Mouse (Mus musculus) kidney, adult 10 weeks (tissue): Measurements from ENCODE around the gene Capn2. TPM values are rescaled to one million over a fixed set of nuclear protein-coding genes. Genes with fewer than 3 reads are reported as not detected.

Source experiments
- polyA plus RNA-seq: library from polyadenylated mRNA; stranded (reverse); fragments of 350-450 nt; fragmentation: Illumina TruSeq; extraction: RNeasy Lipid Tissue Mini Kit (QIAGEN cat#74804); gene quantifications from one replicate; pipeline ENCODE4 v1.2.3, GENCODE M21; 2014; ENCODE audit warnings: low read depth, low replicate concordance

Gene Capn2
- 71.7 TPM for polyA plus RNA-seq

DNA sequence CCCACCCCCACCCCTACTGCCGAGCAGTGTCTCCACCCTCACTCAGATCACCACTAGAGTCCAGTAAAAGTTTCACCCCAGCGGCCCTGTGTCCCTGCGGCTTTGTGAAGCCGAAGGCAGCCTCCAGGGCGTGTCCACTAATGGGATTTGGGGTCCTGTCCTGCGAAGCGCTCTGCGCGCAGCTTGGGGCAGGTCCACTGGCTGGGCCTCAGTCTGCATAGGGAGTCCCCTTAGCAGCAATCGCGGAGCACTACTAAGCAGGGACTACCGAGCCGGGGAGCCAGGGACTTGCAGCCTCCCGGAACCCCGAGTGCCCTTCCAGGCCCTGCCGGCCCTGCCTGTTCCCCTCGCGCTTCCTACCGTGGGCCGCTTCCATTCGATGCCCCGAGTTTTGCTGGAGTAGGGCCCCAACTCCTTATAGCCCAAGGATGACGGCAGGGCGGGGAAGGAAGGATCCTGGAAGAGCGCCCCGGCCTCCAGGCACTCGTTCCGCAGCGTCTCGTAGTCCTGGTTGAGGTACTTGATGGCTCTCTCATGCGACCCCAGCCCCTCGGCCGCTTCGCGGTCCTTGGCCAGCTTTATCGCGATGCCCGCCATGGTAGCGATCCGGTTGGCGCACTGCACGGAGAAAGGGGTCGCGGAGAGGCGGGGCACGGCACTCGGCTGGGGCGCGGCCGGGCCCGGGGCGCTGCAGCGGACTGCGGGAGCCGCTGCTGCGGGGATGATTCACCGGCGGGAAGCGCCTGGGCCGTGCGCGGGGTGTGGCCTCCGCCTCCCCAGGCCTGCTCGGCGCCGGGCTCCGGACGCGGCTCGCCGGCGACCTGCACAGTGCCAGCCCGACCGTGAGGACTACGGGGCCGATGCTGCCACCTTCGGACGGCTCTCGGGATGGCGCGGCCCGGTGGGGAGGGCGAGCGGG is at the start of gene Capn2:
TSS of gene Capn2 (minus strand) at position 851 of the 919 bp plus-strand sequence.

DNA sequence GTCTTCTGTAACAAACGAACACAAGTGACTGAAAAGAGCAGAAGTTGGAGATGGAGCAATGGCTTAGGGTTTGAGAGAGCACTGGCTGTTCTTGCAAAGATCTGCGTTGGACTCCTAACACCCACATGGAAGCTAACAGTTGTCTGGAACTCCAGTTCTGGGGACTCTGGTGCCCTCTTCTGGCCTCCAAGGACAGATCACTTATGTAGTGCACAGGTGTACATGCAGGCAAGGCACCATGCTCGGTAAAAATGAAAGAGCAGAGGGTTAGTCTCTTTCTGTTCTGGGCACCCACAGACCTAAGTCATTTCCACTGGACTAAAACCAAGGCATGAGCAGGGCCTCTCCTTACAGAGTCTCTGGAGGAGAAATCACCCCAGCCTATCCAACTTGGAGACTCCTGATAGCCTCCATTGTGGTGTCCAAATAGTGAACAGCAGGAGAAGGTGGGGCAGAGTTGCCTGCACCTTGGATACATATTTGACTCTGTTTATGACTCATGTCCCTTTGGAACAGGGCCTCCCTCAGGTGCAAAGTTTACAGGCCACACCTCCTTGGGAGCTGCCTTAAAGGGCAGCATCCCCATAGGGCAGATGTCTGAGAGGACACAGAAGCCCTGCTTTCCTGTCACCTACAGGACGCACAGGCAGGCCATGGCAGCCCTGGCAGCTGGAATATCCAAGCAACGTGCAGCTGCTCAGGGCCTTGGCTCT is 47.2 kb upstream of the Capn2 start, which contains the start of gene Capn8:
TSS of gene Capn8 (plus strand) at position 600 of the 713 bp plus-strand sequence.

Other genes with a start within 250 kb of the Capn2 start
- gene Degs1, start 234.8 kb downstream of the Capn2 start, polyA plus RNA-seq, result 419 TPM
- gene Fbxo28, start 176.0 kb downstream of the Capn2 start, polyA plus RNA-seq, result 19.6 TPM
- gene Trp53bp2, start 108.4 kb downstream of the Capn2 start, polyA plus RNA-seq, result 24.9 TPM
- gene Capn8, start 47.4 kb upstream of the Capn2 start, polyA plus RNA-seq, result not detected
- not detected for gene Ccdc185, start 231.6 kb upstream of the Capn2 start, polyA plus RNA-seq
- gene Susd4, start 246.3 kb upstream of the Capn2 start, polyA plus RNA-seq, result 1.2 TPM